Mouse (Mus musculus) liver, embryonic 11.5 days (tissue): ENCODE data around the gene Nectin2. TPM values are rescaled to one million over a fixed set of nuclear protein-coding genes. Genes with fewer than 3 reads are reported as not detected.

Experiments
- ATAC-seq: fragments of 200-750 bp; cut with Nextera tagmentation; replicated peaks from 2 replicates; pipeline ENCODE4 v1.8.0; 2017; ENCODE audit warnings: moderate number of reproducible peaks, mild to moderate bottlenecking, moderate TSS enrichment, moderate library complexity; ENCODE audit not compliant: low FRiP score
- DNase-seq: peaks from one replicate; pipeline ENCODE4 v3.0.0-alpha.2; 2017; ENCODE audit warnings: low spot score
- H3K27ac ChIP-seq: fragments of 300-500 bp; sonication (generic); 2 replicates; pipeline ENCODE4 v1.5.1; 2014; ENCODE audit warnings: mild to moderate bottlenecking, low read depth, low read length, control low read depth
- H3K27me3 ChIP-seq: fragments of 300-500 bp; sonication (generic); replicated peaks from 2 replicates; pipeline ENCODE4 v1.6.1; 2014; ENCODE audit warnings: low read length, mixed read lengths; ENCODE audit not compliant: control insufficient read depth, insufficient read depth
- H3K36me3 ChIP-seq: fragments of 300-500 bp; sonication (generic); 2 replicates; pipeline ENCODE4 v1.6.1; 2014; ENCODE audit warnings: mild to moderate bottlenecking, low read length, moderate library complexity, mixed read lengths; ENCODE audit not compliant: control insufficient read depth, insufficient read depth
- H3K4me1 ChIP-seq: fragments of 300-500 bp; sonication (generic); replicated peaks from 2 replicates; pipeline ENCODE4 v1.6.1; 2014; ENCODE audit warnings: low read length, mixed read lengths; ENCODE audit not compliant: control insufficient read depth, insufficient read depth
- H3K4me2 ChIP-seq: fragments of 300-500 bp; sonication (generic); 2 replicates; pipeline ENCODE4 v1.6.1; 2014; ENCODE audit warnings: mild to moderate bottlenecking, control low read depth, moderate library complexity
- H3K4me3 ChIP-seq: fragments of 300-500 bp; sonication (generic); 2 replicates; pipeline ENCODE4 v1.5.1; 2014; ENCODE audit warnings: low read depth, low read length, control low read depth
- H3K9ac ChIP-seq: fragments of 300-500 bp; sonication (generic); 2 replicates; pipeline ENCODE4 v1.6.1; 2014; ENCODE audit warnings: low read depth, low read length, control low read depth
- H3K9me3 ChIP-seq: fragments of 300-500 bp; sonication (generic); 2 replicates; pipeline ENCODE4 v1.6.1; 2016; ENCODE audit warnings: low read length, inconsistent platforms, mixed read lengths; ENCODE audit not compliant: control insufficient read depth
- WGBS: fragments of 180-500 bp; shearing (Covaris S2); extraction: QIAGEN DNeasy Blood & Tissue Kit; methylation state at CpG from one replicate; pipeline ENCODE4 v1.1.7; 2014; 5-methylcytosine and 5-hydroxymethylcytosine counted together
- polyA plus RNA-seq: library from polyadenylated mRNA; unstranded; fragments of >200 nt; fragmentation: Nextera tagmentation; extraction: Ambion mirVana; gene quantifications from 2 replicates; pipeline ENCODE4 v1.2.1, GENCODE M21; 2014

The Nectin2 gene
- polyA plus RNA-seq, 1 experiment from 2014 or later: 55.9 TPM

DNA sequence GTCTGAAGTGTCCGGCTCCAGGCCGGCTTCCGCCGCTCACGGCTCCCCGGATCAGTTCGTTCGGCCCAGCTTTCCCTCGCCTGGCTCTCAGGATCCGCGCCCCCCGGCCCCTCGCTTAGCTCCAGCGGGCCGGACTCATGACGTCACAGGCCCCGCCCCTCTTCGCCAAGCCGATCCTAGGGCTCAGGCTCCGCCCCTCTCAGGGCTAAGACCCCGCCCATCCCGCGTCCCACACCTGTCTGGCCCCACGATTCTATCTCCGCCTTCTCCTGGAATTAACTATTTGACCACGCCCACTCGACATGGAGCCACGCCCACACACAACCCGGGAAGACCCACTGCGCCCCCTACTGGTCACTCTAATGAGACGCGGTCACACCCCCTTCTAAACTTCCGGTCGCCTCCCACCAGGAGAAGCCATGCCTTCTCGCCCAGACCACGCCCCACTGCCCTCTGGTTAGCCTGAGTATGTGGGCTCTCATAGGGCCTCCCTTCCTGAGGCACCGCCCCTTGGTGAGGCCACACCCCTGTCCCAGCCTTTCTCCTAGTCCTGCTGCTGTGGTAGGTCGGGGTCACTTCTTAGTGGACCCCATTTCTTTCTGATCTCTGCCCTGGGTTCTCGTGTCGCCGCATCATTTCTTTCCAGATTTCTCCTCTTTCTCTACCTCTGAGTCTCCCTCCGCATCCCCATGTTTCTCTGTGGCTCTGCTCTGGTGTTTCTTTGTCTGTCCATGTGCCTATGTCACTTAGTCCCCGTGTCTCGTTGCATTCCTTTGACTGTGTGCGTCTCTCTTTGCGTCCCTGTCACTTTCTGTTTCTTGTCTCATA lies 680 bp downstream of the Nectin2 start:
- no peaks in the 10 kb centered on the region for H3K9me3 ChIP-seq
- ATAC-seq (peak; percentile 91), DNase-seq (peak; percentile 100)
- no peaks in the 10 kb centered on the region for H3K36me3 ChIP-seq
- peaks cover 41% of the 10 kb centered on the region for H3K4me1 ChIP-seq
- H3K4me2 ChIP-seq: peak overlapping the region; percentile 99
- peak overlapping the region; percentile 88 for H3K27ac ChIP-seq
- WGBS: under 1% methylated on average over 45 of the region's 46 CpGs
- H3K27me3 ChIP-seq: no peaks in the 10 kb centered on the region
- H3K9ac ChIP-seq: peak overlapping the region; percentile 83
- H3K4me3 ChIP-seq: peak overlapping the region; percentile 86

DNA sequence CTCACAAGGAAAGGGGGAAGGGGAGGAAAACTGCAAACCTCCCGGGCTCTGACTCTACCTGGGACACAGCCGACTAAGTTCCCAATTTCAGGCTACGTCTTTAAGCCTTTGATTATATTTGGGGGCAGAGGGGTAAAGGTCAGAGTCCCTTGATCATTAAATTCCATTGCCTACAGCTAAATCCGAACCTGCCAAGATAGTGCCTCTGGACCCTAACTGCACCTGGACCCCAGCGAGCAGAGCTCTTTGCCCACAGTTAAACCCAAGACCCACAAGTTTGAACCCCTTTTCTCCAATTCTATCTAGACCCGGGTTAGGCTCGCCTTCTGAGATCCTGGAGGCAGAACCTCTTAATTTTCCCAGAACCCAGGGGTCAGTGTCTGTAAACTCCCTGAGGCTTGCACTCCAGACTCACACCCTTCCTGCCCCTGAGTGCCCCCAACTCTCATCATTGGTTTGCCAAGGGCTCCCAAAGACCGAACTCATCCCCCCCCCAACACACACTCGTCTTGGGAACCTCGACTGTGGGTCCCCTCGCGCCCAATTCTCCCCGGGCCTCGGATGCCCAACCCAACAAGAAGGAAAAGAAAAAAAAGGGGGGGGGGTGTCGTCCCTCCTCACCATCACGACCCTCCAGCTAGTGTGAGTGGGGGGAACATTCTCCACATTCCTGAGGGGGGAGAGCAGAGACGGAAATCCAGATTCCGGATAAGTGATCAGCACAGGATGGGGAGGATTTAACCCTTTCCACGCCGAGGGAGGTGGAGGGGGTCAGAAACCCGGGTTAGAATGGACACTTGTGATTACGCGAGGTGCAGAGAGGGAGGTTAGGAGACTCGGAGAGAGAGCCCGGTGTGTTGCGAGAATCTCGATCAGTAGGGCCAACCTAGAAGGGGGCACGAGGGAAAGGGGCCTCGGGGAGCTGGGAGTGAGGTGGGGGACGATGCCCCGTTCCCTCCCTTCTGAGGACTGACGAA lies 1.8 kb downstream of the Nectin2 start:
- peak overlapping the region; percentile 99 for H3K4me2 ChIP-seq
- H3K4me3 ChIP-seq: peak overlapping the region; percentile 86
- peaks cover 47% of the 10 kb centered on the region for H3K4me1 ChIP-seq
- under 1% methylated on average over 32 of the region's 32 CpGs for WGBS
- H3K27me3 ChIP-seq: no peaks in the 10 kb centered on the region
- ATAC-seq: no peak
- peak overlapping the region; percentile 88; the same call in 1 of the 2 replicates for H3K27ac ChIP-seq
- H3K36me3 ChIP-seq: no peaks in the 10 kb centered on the region
- H3K9me3 ChIP-seq: no peaks in the 10 kb centered on the region
- DNase-seq: peak; percentile 51
- H3K9ac ChIP-seq: peak overlapping the region; percentile 83

DNA sequence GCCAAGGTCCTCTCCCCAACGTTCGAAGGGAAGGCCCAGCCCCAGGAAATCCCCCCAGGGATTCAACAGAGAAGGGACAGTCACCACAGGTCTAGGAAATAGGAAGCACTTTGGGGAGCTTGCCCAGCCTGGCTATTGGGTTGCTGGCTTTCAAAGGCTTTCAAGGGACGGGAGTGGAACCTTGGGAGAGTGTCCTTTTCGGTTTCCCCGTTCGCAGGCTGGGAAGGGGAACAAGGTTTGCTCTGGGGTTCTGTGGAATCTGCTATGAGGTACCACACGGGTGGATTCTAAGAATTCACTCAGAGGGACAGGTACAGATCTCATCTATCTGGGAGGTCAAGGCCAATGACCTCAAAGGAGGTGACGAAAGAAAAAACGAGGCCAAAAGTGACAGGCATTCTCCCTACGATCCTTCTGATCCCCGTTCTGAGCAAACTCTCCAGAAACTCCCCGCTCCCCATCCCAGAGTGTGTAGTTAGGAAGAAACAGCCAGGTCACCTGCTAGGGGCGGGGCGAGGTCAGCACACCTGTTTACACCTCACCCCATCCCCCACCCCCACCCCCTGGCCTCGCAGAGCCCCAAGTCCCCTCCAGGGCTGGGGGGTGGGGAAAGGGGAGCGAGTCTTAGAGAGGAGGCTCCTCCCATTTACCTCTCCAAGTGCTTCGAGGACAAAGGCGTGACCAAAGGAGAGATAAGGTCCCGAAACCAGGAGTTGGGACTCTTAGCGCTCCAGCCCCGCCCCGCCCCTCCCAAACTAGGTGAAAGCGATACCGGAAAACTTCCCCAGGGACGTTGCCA lies 2.7 kb downstream of the Nectin2 start:
- no peak for DNase-seq
- Histone ChIP-seq H3K36me3 (no peaks in the 10 kb centered on the region), H3K4me3 (peak overlapping the region; percentile 86), H3K9ac (peak overlapping the region; percentile 18; the same call in 1 of the 2 replicates), H3K27me3 (no peaks in the 10 kb centered on the region), H3K9me3 (no peaks in the 10 kb centered on the region), H3K4me2 (peak overlapping the region; percentile 99), H3K4me1 (peaks cover 49% of the 10 kb centered on the region), H3K27ac (peak overlapping the region; percentile 88; the same call in 1 of the 2 replicates)
- no peak for ATAC-seq
- WGBS: 4% methylated on average over 25 of the region's 25 CpGs

DNA sequence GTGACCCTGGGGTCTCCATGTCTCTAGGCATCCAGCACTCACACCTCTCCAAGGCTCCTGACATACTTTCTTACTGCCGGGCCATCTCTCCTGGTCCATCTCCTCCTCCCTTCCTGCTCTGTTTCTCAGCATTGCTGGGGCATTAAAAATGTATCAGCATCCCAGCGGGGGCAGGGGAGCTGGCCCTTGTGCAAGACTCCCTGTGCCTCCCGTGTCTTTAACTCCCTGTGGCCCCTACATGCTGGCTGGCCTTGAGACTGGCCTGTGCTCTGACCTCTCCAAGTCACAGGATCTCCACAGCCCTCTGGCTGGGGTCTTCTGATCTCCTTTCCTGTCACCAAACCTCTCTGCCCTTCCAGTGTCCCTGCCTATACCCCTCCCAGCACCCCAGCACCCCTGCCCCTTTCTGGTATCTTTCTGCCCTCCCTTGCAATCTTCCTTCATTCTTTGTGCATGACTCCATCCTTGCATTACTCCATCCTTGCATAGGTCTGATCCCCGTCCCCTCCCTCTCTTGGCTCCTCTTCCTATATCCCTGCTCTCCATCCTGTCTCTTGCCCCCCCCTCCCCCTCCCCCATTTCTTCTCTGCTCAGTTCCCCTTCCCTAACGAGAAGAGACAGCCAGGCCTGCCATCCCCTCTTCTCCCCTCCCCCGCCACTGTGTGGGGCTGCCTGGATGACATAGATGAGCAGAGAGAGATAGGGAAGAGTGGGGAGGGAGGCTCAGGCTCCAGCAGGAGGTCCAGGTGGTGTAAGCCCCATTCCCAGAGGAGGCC lies 3.7 kb downstream of the Nectin2 start:
- Histone ChIP-seq H3K4me1 (peaks cover 56% of the 10 kb centered on the region), H3K9ac (no peak overlapping the region), H3K4me2 (peak overlapping the region; percentile 99), H3K27me3 (no peaks in the 10 kb centered on the region), H3K27ac (no peak overlapping the region), H3K36me3 (no peaks in the 10 kb centered on the region), H3K9me3 (no peaks in the 10 kb centered on the region), H3K4me3 (peak overlapping the region; percentile 8; the same call in 1 of the 2 replicates)
- 34% methylated on average over 6 of the region's 6 CpGs for WGBS
- DNase-seq (no peak), ATAC-seq (no peak)

DNA sequence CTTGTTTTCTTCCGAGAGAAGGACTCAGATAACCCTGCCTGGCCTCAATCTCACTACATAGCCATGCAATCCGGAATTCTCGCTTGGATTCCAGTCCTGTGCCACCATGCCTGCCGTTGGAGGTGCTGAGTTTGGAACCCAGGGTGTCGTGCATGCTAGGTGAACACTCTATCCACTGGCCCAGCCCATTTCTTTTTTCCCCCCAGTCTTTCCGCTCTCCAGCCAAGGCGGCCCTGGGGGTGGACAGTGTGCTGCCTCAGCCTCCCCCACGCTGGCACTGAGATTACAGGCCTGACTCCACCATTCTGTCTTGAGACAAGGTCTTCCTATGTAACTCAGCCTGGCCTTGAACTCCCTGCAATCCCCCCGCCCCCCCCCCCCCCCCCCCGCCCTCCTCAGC lies 4.3 kb downstream of the Nectin2 start:
- peaks cover 62% of the 10 kb centered on the region for H3K4me1 ChIP-seq
- H3K4me2 ChIP-seq: no peak overlapping the region
- WGBS: 81% methylated on average over 8 of the region's 10 CpGs
- no peaks in the 10 kb centered on the region for H3K9me3 ChIP-seq
- no peaks in the 10 kb centered on the region for H3K27me3 ChIP-seq
- no peak overlapping the region for H3K9ac ChIP-seq
- ATAC-seq (no peak), DNase-seq (no peak)
- H3K36me3 ChIP-seq: 0 out of 2 replicates have a peak, but pooled peaks cover 2% of the 10 kb centered on the region
- no peak overlapping the region for H3K4me3 ChIP-seq
- no peak overlapping the region for H3K27ac ChIP-seq

DNA sequence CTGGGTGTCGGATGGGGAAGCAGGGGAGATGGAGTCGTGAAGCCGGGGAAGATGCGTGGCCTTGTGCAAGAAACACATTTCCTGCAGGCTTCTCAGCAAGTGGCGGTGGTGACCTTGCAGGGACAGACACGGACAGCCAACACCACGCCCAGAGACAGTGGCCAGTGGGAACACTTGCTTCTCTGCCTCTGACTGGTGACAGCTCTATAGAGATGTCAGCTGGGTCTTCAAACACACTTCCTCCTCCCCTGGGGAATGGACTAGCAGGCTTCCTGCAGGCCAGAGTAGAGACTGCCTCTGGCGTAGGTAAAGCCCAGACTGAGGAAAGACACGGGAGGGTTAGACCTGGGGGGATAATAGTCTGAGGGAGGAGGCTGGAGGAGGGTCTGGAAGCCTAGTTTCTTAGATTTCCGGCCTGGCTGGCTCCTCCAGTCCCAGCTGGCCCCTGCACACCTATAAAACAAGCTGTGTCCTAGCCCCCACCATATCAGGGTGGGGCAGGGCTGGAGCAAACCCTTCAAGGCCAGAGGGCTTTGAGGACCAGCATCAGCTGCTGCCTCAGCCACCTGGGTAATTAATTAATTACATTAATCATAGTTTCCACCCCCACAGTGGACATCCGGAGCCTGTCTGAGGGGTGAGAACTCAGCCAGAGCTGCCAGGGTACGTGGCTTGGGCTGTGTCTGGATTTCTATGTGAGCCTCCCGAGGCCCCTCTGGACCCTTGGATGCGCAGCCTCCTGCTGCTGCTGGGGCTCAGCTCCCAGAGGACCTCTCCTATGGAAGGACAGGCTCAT lies 5.5 kb downstream of the Nectin2 start:
- H3K9me3 ChIP-seq: no peaks in the 10 kb centered on the region
- 60% methylated on average over 14 of the region's 14 CpGs for WGBS
- H3K27me3 ChIP-seq: no peaks in the 10 kb centered on the region
- H3K27ac ChIP-seq: peak overlapping the region; percentile 45
- no peak for ATAC-seq
- H3K4me1 ChIP-seq: peaks cover 56% of the 10 kb centered on the region
- no peak overlapping the region for H3K9ac ChIP-seq
- no peak overlapping the region for H3K4me3 ChIP-seq
- no peak overlapping the region for H3K4me2 ChIP-seq
- DNase-seq: no peak
- peaks cover 6% of the 10 kb centered on the region; the same call in 1 of the 2 replicates for H3K36me3 ChIP-seq

DNA sequence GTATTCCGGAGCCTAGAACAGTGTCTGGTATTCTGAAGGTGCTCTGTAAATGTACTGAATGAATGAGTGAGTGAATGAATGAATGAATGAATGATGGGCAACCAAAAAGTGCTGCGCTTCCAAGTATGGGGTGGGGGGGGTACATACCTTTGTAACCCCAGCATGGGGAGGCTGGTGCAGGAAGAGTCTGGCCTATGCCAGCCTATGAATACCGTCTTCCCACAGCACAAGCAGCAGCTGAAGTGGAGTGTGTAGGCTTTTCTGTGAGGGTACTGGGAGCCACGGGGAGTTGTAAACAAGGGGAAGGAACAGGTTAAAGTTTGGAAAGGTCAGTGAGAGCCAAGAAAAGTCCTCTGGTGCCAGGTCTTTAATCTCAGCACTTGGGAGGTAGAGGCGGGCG lies 6.5 kb downstream of the Nectin2 start:
- peaks cover 56% of the 10 kb centered on the region for H3K4me1 ChIP-seq
- H3K27ac ChIP-seq: no peak overlapping the region
- H3K36me3 ChIP-seq: peaks cover 9% of the 10 kb centered on the region; the same call in 1 of the 2 replicates
- no peak overlapping the region for H3K4me2 ChIP-seq
- no peaks in the 10 kb centered on the region for H3K9me3 ChIP-seq
- no peaks in the 10 kb centered on the region for H3K27me3 ChIP-seq
- H3K9ac ChIP-seq: no peak overlapping the region
- H3K4me3 ChIP-seq: no peak overlapping the region
- DNase-seq: no peak
- no peak for ATAC-seq
- 76% methylated on average over 6 of the region's 6 CpGs for WGBS
